Mouse (Mus musculus) lung, adult 10 weeks (tissue): ENCODE results near the gene Cdhr3. TPM values are rescaled to one million over a fixed set of nuclear protein-coding genes. Genes with fewer than 3 reads are reported as not detected.

Experiments
- polyA plus RNA-seq: library from polyadenylated mRNA; stranded (reverse); fragments of 350-450 nt; fragmentation: Illumina TruSeq; extraction: RNeasy Lipid Tissue Mini Kit (QIAGEN cat#74804); gene quantifications from one replicate; pipeline ENCODE4 v1.2.3, GENCODE M21; 2014; ENCODE audit warnings: low read depth, low replicate concordance; ENCODE audit not compliant: insufficient read depth

Cdhr3 gene
- polyA plus RNA-seq, result 11.6 TPM

DNA sequence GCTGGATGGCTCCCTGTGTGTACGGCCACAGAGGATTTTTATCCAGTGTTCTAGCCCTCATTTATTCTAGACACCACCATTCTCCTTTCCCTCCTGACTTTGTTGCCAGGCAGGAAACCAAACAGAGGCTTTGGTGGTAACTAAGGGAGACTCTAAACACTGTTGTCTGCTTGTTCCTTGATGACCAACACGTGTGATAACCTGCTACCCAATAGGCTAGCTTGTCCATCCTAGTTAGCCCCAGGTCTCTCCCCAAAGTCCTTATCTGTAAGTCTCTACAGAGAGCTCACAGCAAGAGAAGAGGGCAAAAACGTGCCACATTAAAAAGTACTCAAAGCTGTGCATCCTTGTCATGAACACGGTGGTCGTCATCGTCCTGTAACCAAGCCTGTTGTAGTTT lies at the start of gene Cdhr3:
Gene Cdhr3, minus strand, starts transcription at position 101 of the 400 bp plus-strand sequence.

Other genes starting within 250 kb of the Cdhr3 start
- 102 TPM for gene Sypl, start 139.0 kb downstream of the Cdhr3 start, polyA plus RNA-seq
- 14.7 TPM for gene Atxn7l1, start 54.8 kb upstream of the Cdhr3 start, polyA plus RNA-seq